Mouse (Mus musculus) midbrain, embryonic 13.5 days (tissue): ENCODE measurements around the gene Dnajc5g. TPM values are rescaled to one million over a fixed set of nuclear protein-coding genes. Genes with fewer than 3 reads are reported as not detected.

Source experiments
- ATAC-seq: fragments of 200-750 bp; cut with Nextera tagmentation; 2 replicates; pipeline ENCODE4 v1.8.0; 2017; ENCODE audit warnings: mild to moderate bottlenecking, moderate TSS enrichment, moderate library complexity
- H3K27ac ChIP-seq: fragments of 300-500 bp; sonication (generic); 2 replicates; pipeline ENCODE4 v1.5.1; 2015; ENCODE audit warnings: inconsistent platforms, mild to moderate bottlenecking, moderate library complexity
- H3K27me3 ChIP-seq: fragments of 300-500 bp; sonication (generic); 2 replicates; pipeline ENCODE4 v1.6.1; 2015; ENCODE audit warnings: mild to moderate bottlenecking, inconsistent platforms
- H3K36me3 ChIP-seq: fragments of 300-500 bp; sonication (generic); 2 replicates; pipeline ENCODE4 v1.6.1; 2015; ENCODE audit warnings: mild to moderate bottlenecking, inconsistent platforms
- H3K4me1 ChIP-seq: fragments of 300-500 bp; sonication (generic); replicated peaks from 2 replicates; pipeline ENCODE4 v1.6.1; 2015; ENCODE audit warnings: inconsistent platforms
- H3K4me2 ChIP-seq: fragments of 300-500 bp; sonication (generic); replicated peaks from 2 replicates; pipeline ENCODE4 v1.6.1; 2015; ENCODE audit warnings: moderate library complexity, mild to moderate bottlenecking, inconsistent platforms
- H3K4me3 ChIP-seq: fragments of 300-500 bp; sonication (generic); replicated peaks from 2 replicates; pipeline ENCODE4 v1.5.1; 2015; ENCODE audit warnings: mild to moderate bottlenecking, inconsistent platforms
- H3K9ac ChIP-seq: fragments of 300-500 bp; sonication (generic); replicated peaks from 2 replicates; pipeline ENCODE4 v1.6.1; 2015; ENCODE audit warnings: mild to moderate bottlenecking, inconsistent platforms
- H3K9me3 ChIP-seq: fragments of 300-500 bp; sonication (generic); 2 replicates; pipeline ENCODE4 v1.6.1; 2016; ENCODE audit warnings: mild to moderate bottlenecking, inconsistent platforms
- WGBS: fragments of 180-500 bp; shearing (Covaris S2); methylation state at CpG from one replicate; pipeline ENCODE4 v1.1.7; 2015; 5-methylcytosine and 5-hydroxymethylcytosine counted together
- polyA plus RNA-seq: library from polyadenylated mRNA; unstranded; fragments of >200 nt; fragmentation: Nextera tagmentation; extraction: Ambion mirVana; gene quantifications from 2 replicates; pipeline ENCODE4 v1.2.1, GENCODE M21; 2015

Gene Dnajc5g
- polyA plus RNA-seq, 1 experiment from 2014 or later: not detected

- Histone ChIP-seq H3K36me3 (no peaks in the 10 kb centered on the region), H3K4me2 (no peak overlapping the region), H3K27me3 (peaks cover 39% of the 10 kb centered on the region), H3K4me3 (no peak overlapping the region), H3K9ac (peak overlapping the region; percentile 47; the same call in 1 of the 2 replicates), H3K9me3 (no peaks in the 10 kb centered on the region), H3K27ac (peak overlapping the region; percentile 45), H3K4me1 (peaks cover 33% of the 10 kb centered on the region)
- WGBS: 27% methylated on average over 7 of the region's 7 CpGs
- no peak for ATAC-seq
Measured at GRCm38 (mm10) chr5:31086606-31087005, 19.5 kb upstream of the Dnajc5g start.

GRCm38 (mm10) chr5:31087131-31087530 is 19.0 kb upstream of the Dnajc5g start:
- Histone ChIP-seq H3K9me3 (no peaks in the 10 kb centered on the region), H3K36me3 (no peaks in the 10 kb centered on the region), H3K27ac (peak overlapping the region; percentile 45; the same call in 1 of the 2 replicates), H3K27me3 (peaks cover 45% of the 10 kb centered on the region), H3K9ac (no peak overlapping the region; the same call in 1 of the 2 replicates), H3K4me1 (peaks cover 33% of the 10 kb centered on the region), H3K4me3 (no peak overlapping the region), H3K4me2 (no peak overlapping the region)
- no peak for ATAC-seq
- 75% methylated on average over 2 of the region's 2 CpGs for WGBS

GRCm38 (mm10) chr5:31092231-31092975 is 13.7 kb upstream of the Dnajc5g start:
- Histone ChIP-seq H3K27ac (peak overlapping the region; percentile 4; the same call in 1 of the 2 replicates), H3K4me1 (peaks cover 42% of the 10 kb centered on the region)
- ATAC-seq: peak; percentile 3; the same call in 1 of the 2 replicates

GRCm38 (mm10) chr5:31093151-31094041 is 12.7 kb upstream of the Dnajc5g start:
- Histone ChIP-seq H3K36me3 (no peaks in the 10 kb centered on the region), H3K27me3 (peaks cover 99% of the 10 kb centered on the region), H3K4me2 (peak overlapping the region; percentile 64), H3K4me1 (peaks cover 42% of the 10 kb centered on the region), H3K9ac (peak overlapping the region; percentile 79), H3K9me3 (no peaks in the 10 kb centered on the region), H3K4me3 (peak overlapping the region; percentile 55), H3K27ac (0 out of 2 replicates have a peak overlapping the region, but pooled peaks have one; percentile 4)
- WGBS: under 1% methylated on average over 51 of the region's 54 CpGs
- peak; percentile 59 for ATAC-seq

More at GRCm38 (mm10) chr5:31092231-31092975, 13.7 kb upstream of the Dnajc5g start:
- Histone ChIP-seq H3K9me3 (no peaks in the 10 kb centered on the region), H3K36me3 (no peaks in the 10 kb centered on the region), H3K4me3 (peak overlapping the region; percentile 55), H3K9ac (peak overlapping the region; percentile 79), H3K4me2 (peak overlapping the region; percentile 64), H3K27me3 (peaks cover 97% of the 10 kb centered on the region)
- WGBS: 4% methylated on average over 33 of the region's 53 CpGs

- H3K27ac ChIP-seq: no peak overlapping the region
- H3K4me3 ChIP-seq: peak overlapping the region; percentile 25
- no peak overlapping the region for H3K9ac ChIP-seq
- no peak for ATAC-seq
- peaks cover 42% of the 10 kb centered on the region for H3K4me1 ChIP-seq
- no peaks in the 10 kb centered on the region for H3K36me3 ChIP-seq
- H3K27me3 ChIP-seq: peaks cover 97% of the 10 kb centered on the region
- 2% methylated on average over 29 of the region's 29 CpGs for WGBS
- peak overlapping the region; percentile 64 for H3K4me2 ChIP-seq
- no peaks in the 10 kb centered on the region for H3K9me3 ChIP-seq
Measured at GRCm38 (mm10) chr5:31094100-31094798, 11.8 kb upstream of the Dnajc5g start.

GRCm38 (mm10) chr5:31094799-31095691 is 11.0 kb upstream of the Dnajc5g start:
- H3K4me1 ChIP-seq: peaks cover 42% of the 10 kb centered on the region
- no peak overlapping the region; the same call in 1 of the 2 replicates for H3K9ac ChIP-seq
- H3K27ac ChIP-seq: no peak overlapping the region
- peaks cover 92% of the 10 kb centered on the region for H3K27me3 ChIP-seq
- peak; percentile 25 for ATAC-seq
- H3K4me3 ChIP-seq: peak overlapping the region; percentile 25
- no peaks in the 10 kb centered on the region for H3K9me3 ChIP-seq
- no peaks in the 10 kb centered on the region for H3K36me3 ChIP-seq
- under 1% methylated on average over 59 of the region's 59 CpGs for WGBS
- peak overlapping the region; percentile 64 for H3K4me2 ChIP-seq

GRCm38 (mm10) chr5:31095711-31096480 is 10.2 kb upstream of the Dnajc5g start:
- peaks cover 42% of the 10 kb centered on the region for H3K4me1 ChIP-seq
- H3K4me3 ChIP-seq: 0 out of 2 replicates have a peak overlapping the region, but pooled peaks have one; percentile 25
- H3K4me2 ChIP-seq: peak overlapping the region; percentile 64; the same call in 1 of the 2 replicates
- H3K9ac ChIP-seq: no peak overlapping the region
- no peaks in the 10 kb centered on the region for H3K36me3 ChIP-seq
- H3K27ac ChIP-seq: no peak overlapping the region
- WGBS: 17% methylated on average over 11 of the region's 11 CpGs
- ATAC-seq: no peak
- no peaks in the 10 kb centered on the region for H3K9me3 ChIP-seq
- peaks cover 84% of the 10 kb centered on the region for H3K27me3 ChIP-seq

GRCm38 (mm10) chr5:31108000-31108490 is 2.0 kb downstream of the Dnajc5g start, which contains the start of gene Slc30a3:
Slc30a3 (minus strand) TSS chr5:31108237.
- 90% methylated on average over 18 of the region's 18 CpGs for WGBS
- no peak for ATAC-seq
- Histone ChIP-seq H3K4me1 (no peaks in the 10 kb centered on the region), H3K9me3 (no peaks in the 10 kb centered on the region), H3K4me3 (no peak within 1 kb of the TSS), H3K27ac (no peak within 1 kb of the TSS), H3K36me3 (no peaks in the 10 kb centered on the region), H3K9ac (no peak within 1 kb of the TSS), H3K27me3 (no peaks in the 10 kb centered on the region), H3K4me2 (no peak within 1 kb of the TSS)

- H3K36me3 ChIP-seq: no peaks in the 10 kb centered on the region
- H3K4me3 ChIP-seq: no peak overlapping the region
- H3K4me1 ChIP-seq: no peaks in the 10 kb centered on the region
- H3K9ac ChIP-seq: no peak overlapping the region
- H3K4me2 ChIP-seq: no peak overlapping the region
- H3K9me3 ChIP-seq: no peaks in the 10 kb centered on the region
- no peaks in the 10 kb centered on the region for H3K27me3 ChIP-seq
- no peak overlapping the region for H3K27ac ChIP-seq
- WGBS: 41% methylated on average over 7 of the region's 7 CpGs
- ATAC-seq: no peak
Measured at GRCm38 (mm10) chr5:31110781-31111180, 4.7 kb downstream of the Dnajc5g start.

GRCm38 (mm10) chr5:31116354-31116753 is 10.3 kb downstream of the Dnajc5g start, which contains the start of gene Trim54:
Trim54 (plus strand) TSS chr5:31116712.
- Histone ChIP-seq H3K4me3 (no peak within 1 kb of the TSS), H3K4me1 (no peaks in the 10 kb centered on the region), H3K9ac (no peak within 1 kb of the TSS), H3K9me3 (no peaks in the 10 kb centered on the region), H3K27ac (no peak within 1 kb of the TSS), H3K36me3 (no peaks in the 10 kb centered on the region), H3K27me3 (no peaks in the 10 kb centered on the region), H3K4me2 (no peak within 1 kb of the TSS)
- no peak for ATAC-seq
- WGBS: 52% methylated on average over 3 of the region's 3 CpGs
